Mouse (Mus musculus): ENCODE results near the gene Tbc1d2b.

The Tbc1d2b gene

DNA sequence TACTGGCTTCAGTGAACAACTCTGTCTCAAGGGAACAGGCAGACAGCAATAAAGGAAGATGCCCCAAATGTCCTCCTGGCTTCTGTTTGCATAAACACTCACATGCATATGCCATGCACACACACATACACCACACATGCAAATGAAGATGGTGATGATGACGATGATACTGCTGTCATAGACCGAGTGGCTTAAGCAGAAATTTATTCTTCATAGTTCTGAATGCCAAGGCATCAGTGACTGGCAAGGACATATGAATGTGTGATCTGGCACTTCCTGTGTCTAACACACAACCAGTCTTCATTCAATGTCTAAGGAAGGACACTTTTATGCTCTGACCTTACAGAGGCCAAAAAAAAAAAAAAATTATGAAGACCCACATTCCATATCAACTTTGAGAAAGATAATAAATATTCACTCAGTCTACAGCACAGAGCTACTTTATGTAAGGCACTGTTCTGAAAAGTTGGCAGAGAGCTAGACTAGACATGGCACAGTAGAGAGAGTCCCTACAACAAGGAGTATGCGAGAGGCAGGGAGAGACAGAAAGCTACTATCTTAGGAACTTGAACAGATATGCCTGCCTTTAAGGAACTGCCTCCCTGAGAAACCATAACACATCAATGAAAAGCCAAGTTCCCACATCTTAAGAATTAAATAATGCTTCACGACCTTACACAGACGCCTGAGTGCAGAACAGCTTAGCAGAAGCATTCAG is 5.1 kb downstream of the Tbc1d2b start:
- DNase-seq (ENCODE audit: low spot score): no peak

DNA sequence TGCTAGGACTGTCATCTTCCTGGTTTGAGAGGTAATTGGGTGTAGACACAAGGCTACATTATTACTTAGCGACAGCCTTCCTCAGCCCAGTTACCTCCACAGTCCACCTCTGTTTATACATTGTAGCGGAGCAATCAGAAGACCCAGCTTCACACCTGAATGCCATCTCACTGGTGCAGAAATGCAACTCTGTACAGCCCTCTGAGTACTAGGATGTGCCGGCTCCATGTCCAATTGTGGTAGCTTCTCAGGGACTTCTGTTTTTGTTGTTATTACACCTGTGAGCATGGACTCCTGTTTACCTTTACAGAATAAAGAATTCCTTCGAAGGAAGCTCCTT is 7.3 kb downstream of the Tbc1d2b start:
- no peak for DNase-seq (ENCODE audit: low spot score)

DNA sequence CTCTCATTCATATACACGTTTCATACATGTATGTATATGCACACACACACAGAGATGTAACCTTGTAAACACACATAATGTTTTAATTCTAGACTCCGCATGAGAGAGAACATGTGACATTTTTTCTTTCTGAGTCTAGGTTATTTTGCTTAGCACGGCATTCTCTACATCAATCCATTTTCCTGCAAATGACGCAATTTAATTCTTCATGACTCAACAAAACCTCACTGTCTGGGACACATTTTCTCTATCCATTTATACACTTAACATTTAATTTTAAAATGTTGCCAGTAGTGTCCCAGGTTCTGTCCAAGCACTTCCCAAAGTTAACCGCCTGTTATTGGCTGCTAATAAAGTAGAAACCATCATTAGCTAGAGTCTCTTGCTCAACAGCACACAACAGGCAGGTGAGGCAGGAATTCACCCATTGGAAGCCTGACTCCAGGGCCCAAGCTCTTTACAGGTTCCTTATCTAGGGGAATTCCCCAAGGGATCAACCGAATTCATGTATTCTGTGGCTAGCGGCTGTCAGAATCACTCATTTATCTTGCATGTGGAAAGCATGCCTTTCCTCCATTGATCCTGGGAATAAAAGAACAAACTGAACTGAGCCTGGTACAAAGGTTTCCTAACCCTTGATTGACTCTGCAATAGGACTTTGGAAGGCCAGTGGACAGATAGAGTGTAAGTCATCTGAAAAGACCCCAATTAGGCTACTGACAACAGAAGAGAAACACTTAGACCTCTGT is 7.8 kb downstream of the Tbc1d2b start:
- no peak for DNase-seq (ENCODE audit: low spot score)

DNA sequence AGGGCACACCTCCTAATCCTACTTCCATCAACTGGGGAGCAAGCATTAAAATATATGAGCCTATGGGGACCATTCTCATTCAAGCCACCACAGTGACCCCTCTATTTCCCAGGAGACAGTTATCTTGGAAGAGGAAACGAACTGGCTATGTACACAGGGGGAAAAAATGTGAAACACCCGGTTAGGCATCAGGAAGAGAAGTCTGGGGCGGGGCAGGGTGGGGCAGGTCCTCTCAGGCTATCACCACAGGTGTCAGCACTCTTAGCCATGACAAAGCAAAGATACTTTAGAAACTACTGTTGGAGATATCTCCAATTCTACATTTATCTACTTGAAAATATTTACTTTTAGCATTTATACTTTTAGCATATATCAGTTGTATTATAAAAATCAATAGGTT is 8.5 kb downstream of the Tbc1d2b start:
- DNase-seq (ENCODE audit: low spot score): no peak

DNA sequence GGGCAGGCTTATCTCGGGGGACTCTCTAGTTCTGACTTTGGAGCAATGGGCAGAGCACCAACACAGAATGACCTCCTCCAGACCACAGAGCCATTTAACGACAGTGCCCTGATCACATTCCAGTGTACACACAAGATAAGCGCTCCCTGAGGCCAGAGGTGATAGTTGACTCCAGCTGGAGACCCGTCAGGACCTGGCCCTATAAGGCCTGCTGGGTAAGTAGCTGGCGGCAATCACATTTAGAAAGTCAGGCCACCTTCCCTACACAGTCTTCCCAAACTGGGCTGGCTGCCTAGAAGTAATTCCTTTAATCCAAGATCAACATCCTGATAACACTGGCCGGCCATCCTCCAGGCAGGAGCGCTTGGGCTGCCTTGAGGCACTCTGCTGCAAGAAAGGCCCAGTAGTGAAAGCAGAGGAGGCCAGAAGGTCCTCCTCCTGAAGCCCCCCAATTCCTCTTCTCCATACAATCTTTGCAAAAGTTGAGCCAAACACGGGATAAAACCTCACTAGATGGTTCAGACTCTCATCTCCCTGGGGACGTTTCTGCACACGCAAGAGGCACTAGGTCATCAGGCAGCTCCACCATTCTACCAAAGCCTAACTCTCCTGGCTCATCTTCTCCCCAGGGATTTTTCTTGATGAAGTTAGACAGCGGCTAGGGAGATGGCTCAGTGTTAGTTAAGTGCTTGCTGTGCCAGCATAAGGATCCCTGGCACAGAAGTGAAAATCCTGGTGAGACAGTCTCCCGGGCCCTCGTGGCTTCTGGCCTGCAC is 9.8 kb downstream of the Tbc1d2b start:
- no peak for DNase-seq (ENCODE audit: low spot score)

DNA sequence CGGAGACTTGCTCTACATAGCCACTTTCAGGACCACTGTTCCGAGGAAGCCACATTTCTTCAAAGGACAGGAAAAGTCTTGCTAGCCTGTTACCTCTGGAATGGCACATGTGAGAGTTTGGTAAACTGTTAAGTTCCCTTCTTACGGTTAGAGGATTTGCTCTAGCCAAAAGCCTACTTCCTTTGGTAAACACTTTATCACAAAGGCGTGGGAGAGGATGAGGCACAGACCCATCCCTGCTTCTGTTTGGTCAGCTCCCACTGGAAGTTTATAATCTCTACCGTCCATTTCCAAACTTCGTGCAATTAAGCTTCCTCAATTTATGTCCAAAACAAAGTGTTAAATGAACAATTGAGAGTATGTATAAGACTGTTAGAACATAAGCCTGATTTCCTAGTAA is 10.5 kb downstream of the Tbc1d2b start:
- DNase-seq (ENCODE audit: low spot score): no peak

DNA sequence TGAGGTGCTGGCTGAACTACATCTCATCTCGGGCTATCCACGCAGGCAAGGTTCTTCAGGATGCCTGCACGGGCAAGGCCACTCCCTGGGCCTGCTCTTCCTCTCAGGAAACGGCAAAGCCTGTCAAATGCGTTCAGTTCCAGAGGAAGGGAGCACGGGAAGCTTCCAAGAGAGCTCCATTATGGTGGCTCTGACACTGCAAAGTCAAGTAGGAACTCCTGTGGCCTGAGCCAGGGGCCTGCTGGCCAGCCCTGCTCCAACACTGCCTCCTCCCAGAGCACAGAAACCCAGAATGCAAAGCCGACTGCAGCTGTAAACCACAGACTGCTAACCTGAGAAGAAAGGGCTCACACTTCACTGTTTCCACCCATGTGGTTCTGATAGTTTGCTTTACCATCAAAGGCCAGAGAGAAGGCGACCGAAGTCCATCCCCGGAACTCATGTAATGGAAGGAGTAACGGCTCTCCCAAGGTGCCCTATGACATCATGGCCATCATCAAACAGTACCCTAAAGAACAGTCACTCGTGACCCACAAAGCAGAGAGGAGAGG is 11.1 kb downstream of the Tbc1d2b start:
- no peak for DNase-seq (ENCODE audit: low spot score)

DNA sequence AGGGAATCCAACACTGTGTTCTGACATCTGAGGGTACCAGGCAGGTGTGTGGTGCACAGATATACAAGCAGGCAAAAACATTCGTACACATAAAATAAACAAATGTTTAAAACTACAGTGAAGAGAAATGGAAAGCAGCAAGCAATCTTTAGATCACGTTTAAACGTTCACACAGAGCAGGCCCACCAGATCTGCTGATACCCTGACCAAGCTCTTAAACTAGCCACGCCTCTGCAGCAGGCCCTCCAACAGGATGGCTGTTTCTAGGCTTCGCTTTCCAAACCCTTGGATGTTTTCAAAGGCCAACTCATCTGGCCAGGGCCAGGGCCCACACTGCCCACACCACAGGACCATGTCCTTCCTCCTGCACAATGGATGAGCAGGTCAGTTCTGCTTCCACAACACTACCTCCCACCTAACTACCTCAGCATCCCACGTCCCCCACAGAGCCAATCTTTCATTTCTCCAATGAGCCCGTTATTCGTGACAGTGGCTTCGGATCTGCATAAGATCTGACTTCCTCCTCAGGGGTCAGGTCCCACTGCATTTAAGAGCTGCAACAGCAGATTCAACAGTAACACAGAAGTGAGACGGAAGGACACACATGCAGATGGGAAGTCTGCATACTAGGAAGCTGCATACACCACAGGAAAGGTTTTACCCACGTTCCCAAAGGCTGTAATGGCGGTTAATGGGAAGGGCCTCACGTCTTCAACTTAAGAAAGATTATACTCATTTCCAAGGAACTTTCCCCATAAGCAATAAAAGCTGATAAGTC is 12.7 kb downstream of the Tbc1d2b start:
- DNase-seq (ENCODE audit: low spot score): no peak

DNA sequence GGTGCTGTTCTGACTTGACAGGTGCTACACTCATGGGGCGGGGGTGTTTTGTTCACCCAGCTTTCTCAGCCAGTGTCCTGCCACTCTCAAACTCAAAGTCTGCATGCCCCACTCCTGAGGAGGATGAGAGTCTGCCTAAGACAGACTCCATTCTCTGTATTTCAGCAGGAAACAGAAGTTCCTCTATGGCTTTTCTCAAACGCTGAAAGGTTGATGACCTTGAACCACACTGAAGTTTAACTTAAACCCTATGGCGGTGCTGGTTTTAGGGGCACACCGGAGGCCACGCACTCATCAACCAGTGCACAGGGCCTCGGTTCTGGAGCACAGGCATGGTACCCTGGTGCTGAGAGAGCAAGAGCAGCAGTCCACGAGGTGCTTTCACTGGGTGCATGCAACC is 13.4 kb downstream of the Tbc1d2b start:
- DNase-seq (ENCODE audit: low spot score): no peak

DNA sequence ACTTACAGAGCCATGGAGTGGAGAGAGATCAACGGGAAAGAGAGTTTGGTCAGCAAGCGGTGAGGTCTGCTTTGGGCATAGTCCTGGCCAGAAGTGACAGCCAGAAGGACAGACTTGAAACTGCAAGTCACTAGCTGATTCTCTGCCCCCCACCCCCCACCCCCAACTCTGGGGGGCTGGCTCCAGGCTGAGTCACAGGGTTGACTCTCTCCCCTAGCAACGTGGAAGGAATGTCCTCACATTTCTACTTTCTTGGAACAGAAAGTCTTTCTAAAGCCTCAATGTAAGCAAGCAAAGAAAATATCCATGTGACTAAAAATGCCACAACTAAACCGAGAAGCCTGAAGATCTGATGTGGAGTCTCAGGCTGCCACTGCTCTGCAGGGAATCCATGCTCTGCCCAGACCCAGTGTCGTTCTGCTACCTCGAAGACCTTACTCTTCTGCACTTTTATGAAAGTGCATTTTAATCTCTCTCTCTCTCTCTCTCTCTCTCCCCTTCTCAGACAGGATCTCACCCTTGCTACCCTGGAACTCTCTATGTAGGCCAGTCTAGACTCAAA is 14.7 kb downstream of the Tbc1d2b start:
- no peak for DNase-seq (ENCODE audit: low spot score)

DNA sequence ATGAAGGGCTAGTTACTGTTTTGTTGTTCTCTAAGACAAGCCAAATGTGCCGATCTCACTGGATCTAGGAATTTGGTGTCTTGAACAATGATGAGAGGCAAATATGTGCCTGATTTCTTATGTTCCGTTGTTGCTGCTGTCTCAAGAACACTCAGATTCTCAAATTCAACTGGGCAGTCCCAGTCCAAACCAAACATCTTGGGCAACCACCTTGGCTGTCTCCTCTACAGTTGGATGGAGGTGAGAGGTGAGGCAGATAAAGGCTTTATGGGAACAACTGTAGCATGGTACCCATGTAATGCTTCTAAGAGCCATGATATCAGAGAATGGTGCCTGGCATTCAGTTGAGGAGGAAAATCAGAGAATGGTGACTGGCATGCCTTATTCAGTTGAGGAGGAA is 17.4 kb downstream of the Tbc1d2b start:
- DNase-seq (ENCODE audit: low spot score): no peak

DNA sequence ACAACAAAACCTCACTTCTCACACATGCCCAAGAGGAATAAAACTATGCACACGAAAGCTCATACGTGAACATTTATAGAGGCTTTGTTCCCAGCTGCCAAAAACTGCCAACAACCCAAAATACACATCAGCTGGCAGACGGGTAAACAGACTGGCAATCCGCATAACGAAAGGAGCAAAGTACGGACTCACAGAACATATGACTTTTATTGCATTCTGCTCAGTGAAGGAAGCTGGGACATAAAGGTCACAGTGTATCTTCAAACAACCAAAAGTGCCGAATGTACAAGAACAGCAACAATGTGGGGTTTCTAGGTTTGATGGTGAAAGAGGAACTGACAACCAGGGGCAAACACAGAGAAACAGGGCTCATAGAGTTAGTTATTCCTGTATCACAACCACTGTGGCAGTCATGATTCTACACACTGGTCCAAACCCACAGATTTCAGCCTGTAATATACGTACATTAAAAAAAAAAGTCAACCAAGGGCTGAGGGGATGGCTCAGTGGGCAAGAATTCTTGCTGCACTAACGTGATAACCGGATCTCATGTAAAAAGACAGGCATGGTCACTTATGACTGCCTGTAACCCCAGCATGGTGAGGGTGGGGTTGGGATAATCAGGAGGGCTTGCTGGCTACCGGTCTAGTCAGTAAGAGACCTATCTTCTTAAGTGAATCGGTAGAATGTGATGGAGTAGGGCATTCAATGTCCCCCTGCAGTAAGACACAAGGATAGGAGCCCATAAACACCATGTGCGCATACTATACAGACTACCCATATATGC is 19.4 kb downstream of the Tbc1d2b start:
- no peak for DNase-seq (ENCODE audit: low spot score)

DNA sequence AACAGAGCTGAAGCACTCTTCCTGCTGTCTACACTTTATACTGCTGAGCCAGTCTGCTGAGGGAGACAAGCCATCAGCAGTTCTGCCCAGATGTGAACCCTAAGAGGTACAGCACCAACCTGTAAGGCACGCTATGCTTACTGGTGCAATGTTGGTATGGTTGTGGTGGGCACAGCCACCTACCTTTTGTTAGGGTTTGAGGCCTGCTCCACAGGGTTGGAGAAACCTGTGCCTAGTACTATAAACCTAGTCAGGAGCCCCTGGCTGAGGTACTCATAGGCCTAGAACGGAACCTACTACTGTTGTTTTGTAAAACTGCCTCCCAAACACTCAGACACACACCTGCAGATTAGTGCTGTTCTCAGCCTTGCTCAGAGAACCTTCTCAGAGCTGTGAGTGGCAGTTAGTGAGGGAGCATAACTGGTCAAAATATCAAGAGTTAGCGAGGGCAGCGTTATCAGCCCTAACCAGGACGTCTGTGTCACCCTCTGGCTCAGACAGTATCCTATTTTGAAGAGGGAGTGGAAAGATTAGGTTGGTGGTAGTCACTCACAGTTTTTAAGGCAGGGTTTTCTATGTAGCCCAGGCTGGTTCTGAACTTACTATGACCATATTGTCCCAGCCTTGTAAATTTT is 20.3 kb downstream of the Tbc1d2b start:
- no peak for DNase-seq (ENCODE audit: low spot score)

DNA sequence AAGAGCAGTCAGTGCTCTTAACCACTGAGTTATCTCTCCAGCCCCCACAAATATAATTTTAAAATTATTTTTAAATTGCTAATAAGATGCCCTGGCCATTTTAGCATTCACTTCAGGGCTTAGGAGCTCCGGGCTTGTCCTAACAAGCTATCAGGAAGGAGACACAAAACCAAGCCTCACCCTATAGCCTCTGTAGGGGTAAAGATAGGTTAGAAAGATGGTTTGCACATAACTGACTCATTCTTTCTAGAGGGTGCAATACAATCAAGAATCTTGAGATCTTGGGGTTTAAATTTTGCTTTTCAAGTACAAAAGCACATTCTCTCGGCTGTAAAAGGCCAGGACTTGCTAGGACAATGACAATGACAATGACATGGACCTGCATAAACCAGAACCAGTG is 21.6 kb downstream of the Tbc1d2b start:
- no peak for DNase-seq (ENCODE audit: low spot score)

DNA sequence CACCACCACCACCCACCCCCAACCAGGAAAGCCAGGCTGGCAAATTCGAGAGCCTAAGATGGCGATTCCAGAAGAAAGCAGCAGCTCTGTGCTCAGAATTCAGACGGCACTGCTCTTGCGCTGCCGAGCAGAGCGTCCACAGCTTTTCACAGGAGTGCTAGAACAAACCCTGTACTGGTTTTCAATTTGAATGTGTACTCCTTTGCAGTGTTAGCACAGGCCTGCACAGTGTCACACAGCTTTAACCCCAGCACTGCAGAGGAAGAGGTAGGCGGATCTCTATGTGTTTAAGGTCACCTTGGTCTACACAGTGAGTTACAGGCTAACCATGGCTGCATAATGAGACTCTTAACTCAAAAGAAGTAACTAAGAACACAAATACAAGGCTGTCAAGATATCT is 22.3 kb downstream of the Tbc1d2b start:
- no peak for DNase-seq (ENCODE audit: low spot score)

DNA sequence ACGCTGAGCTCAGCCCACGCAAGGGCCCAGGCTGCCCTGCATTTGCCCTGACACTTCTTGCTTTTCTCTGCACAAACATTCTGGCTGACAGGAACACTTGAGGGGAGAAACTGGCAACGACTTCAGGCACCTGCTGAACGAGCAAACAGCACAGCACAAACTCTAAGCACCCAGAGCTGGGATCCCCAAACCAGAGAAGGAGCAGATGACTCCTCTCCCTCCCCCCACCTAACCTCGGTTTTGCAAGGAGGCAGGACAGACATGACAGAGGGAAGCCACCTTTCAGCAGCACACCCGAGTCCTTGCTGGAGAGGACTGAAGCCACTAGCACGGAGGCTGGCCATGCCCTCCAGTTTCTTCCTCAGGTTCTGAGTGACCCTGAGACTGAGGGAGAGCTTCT is 23.3 kb downstream of the Tbc1d2b start:
- no peak for DNase-seq (ENCODE audit: low spot score)

DNA sequence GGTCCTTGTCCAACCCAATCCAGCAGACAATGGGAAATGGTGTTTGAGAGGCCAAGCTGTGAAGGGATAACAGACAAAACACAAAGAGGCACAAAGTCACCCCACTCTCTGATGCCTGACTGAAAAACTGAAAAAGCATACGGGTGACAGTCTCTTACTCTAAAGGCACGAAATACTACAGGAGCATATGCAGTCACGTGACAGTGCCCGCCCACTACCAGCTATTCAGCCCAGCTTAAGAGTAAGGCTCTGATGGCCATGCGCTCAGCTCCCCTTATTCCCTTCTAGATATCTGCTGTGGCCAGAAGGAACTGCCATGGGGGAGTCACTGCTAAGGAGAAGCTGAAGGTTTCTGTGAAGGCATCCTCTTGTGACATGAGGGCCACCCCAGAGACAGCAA is 24.8 kb downstream of the Tbc1d2b start:
- no peak for DNase-seq (ENCODE audit: low spot score)

DNA sequence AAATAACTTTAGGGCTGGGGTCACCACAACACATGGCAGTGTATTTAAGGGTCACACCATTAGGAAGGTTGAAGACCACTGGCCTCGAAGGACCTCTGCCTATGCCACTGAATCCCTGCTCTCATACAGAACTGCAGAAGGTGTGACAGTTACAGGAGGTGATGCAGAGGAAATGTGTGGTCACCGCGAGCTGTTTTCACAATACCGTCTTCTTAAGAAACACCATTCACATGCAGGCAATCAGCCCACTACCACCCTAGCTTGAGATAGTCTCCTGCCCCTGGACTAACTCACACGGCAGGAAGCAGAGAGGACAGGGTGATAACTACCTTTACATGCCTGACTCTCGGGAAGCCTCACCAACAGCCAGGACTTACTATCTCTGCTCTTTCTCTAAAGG is 25.4 kb downstream of the Tbc1d2b start:
- DNase-seq (ENCODE audit: low spot score): no peak

DNA sequence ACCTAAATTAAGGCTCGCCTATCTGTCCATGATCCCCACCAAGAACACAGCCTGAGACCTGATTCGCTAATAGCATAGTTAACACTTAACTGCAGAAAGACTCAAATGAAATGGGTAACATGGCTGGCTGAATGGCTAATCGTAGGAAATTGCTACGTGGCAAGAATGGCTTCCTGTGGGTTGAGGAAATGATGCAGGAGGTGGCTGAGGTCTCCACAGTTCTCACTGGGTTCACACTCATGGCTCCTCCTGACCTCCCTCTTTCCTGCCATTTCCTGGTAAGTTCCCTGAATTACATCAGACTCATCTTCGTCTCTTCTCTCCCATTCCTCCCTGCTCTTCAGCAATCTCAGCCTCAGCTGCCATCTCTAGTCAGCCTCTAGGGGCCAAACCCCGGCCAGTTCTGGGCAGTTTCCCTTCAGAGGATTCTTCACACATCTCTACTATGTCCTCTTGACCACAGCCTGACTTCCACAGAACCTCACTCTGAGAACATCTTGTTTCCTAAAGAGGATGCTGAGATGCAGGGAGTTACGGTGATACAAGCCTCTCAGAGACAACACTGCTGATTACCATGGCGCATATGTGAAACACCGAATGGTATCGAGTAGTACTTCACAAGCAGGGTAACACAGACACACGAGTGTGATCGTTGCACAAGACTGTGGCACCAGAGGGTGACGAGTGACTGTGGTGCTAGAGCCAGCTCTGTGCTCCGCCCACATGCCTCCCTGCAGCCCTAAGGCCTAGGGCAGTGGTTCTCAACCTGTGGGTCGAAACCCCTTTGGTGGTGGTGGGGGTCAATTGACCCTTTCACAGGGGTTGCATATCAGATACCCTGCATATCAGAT is 26.1 kb downstream of the Tbc1d2b start:
- no peak for DNase-seq (ENCODE audit: low spot score)

DNA sequence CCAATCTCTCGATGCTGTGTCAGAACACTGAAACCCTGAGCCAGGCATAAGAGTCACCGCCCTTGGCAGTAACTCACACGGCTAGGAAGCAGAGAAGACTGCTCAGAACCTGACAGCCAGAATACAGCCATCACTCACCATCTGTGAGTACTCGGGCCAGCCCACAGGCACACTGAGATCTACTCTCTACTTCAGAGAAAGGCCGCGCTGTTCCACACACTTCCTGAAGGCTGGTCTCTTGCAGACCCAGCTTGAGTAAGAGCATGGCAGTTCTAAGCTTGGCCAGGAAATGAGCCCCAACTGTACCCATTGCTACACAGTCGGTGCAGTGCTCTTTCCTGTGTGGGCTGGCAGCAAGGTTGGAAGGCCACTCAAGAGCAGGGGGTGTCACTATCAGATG is 27.7 kb downstream of the Tbc1d2b start:
- DNase-seq (ENCODE audit: low spot score): no peak

Measured in ovary, postnatal 10 days (tissue).